Mouse (Mus musculus) heart, postnatal 0 days (tissue): ENCODE data around the gene Cd207.

Experiments
- CTCF ChIP-seq: IDR thresholded peaks from 2 replicates; pipeline ENCODE4 v1.5.1; 2016; ENCODE audit warnings: antibody characterized with exemption, control low read depth, low read depth
- EP300 ChIP-seq: IDR thresholded peaks from 2 replicates; pipeline ENCODE4 v1.6.1; 2016; ENCODE audit warnings: antibody characterized with exemption, low read depth

DNA sequence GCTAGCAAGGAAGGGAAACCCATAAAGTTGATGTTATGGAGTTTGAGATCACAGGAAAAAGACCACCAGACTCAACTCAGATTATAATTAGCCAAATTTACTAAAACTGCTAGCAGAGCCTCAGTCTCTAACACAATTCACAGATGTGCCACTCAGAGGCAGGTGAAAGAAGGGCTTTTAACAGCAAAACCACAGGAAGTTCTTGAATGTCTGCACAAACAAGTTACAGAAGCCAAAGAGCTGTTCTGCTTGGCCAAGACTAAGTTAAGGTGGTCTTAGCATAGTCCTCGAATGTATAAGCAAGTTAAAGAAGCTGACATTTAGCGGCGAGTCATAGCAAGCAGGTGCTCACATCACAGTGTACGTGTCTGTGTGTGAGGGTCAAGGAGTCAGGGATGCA lies 16.8 kb downstream of the Cd207 start:
- TF ChIP-seq CTCF (no peak), EP300 (no peak)
